Mouse (Mus musculus) myocyte (in vitro differentiated cells): Measurements from ENCODE around the gene Tex19.1. TPM values are rescaled to one million over a fixed set of nuclear protein-coding genes. Genes with fewer than 3 reads are reported as not detected.

Source experiments
- H3K27me3 ChIP-seq: one replicate; pipeline ENCODE4 v1.6.1; 2011; ENCODE audit not compliant: control insufficient read depth, insufficient read depth, insufficient read length
- H3K36me3 ChIP-seq: one replicate; pipeline ENCODE4 v1.6.1; 2011; ENCODE audit not compliant: control insufficient read depth, insufficient read depth
- H3K4me2 ChIP-seq: one replicate; pipeline ENCODE4 v1.6.1; 2011; ENCODE audit warnings: low read depth, control low read depth
- H3K4me3 ChIP-seq: one replicate; pipeline ENCODE4 v1.5.1; 2011; ENCODE audit warnings: mild to moderate bottlenecking, control low read depth, moderate library complexity
- H3K79me2 ChIP-seq: one replicate; pipeline ENCODE4 v1.6.1; 2011; ENCODE audit not compliant: control insufficient read depth, insufficient read depth
- H3ac ChIP-seq: one replicate; pipeline ENCODE4 v1.6.1; 2011; ENCODE audit not compliant: control insufficient read depth, insufficient read length
- CEBPB ChIP-seq: IDR thresholded peaks from 2 replicates; pipeline ENCODE4 v1.6.1; 2011; ENCODE audit warnings: mild to moderate bottlenecking, moderate library complexity; ENCODE audit not compliant: poor library complexity, insufficient read depth, severe bottlenecking
- E2F4 ChIP-seq: IDR thresholded peaks from one replicate; pipeline ENCODE4 v1.6.1; 2011; ENCODE audit warnings: mild to moderate bottlenecking, control low read depth, moderate library complexity; ENCODE audit not compliant: insufficient read depth
- MAX ChIP-seq: IDR thresholded peaks from one replicate; pipeline ENCODE4 v1.6.1; 2011; ENCODE audit warnings: low read depth, mild to moderate bottlenecking, control low read depth
- MYOD1 ChIP-seq, 3 experiments: IDR thresholded peaks; one replicate each; pipeline ENCODE4 v1.6.1; 2011; ENCODE audit warnings: control low read depth in 2 of 3, low read depth in 2 of 3, mild to moderate bottlenecking in 2 of 3, moderate library complexity in 1 of 3; ENCODE audit not compliant: insufficient read length in 2 of 3, control insufficient read depth in 1 of 3
- MYOG ChIP-seq, 3 experiments: IDR thresholded peaks; one replicate each; pipeline ENCODE4 v1.6.1; 2011; ENCODE audit warnings: control low read depth in 2 of 3, low read depth in 2 of 3, mild to moderate bottlenecking in 2 of 3; ENCODE audit not compliant: insufficient read length in 2 of 3, control insufficient read depth in 1 of 3, insufficient read depth in 1 of 3
- POLR2A ChIP-seq: IDR thresholded peaks from one replicate; pipeline ENCODE4 v1.6.1; 2011; ENCODE audit warnings: low read depth, mild to moderate bottlenecking, control low read depth, moderate library complexity; ENCODE audit not compliant: insufficient read length
- POLR2AphosphoS2 ChIP-seq: IDR thresholded peaks from one replicate; pipeline ENCODE4 v1.6.1; 2011; ENCODE audit warnings: low read depth, control low read depth; ENCODE audit not compliant: insufficient read length
- REST ChIP-seq: IDR thresholded peaks from one replicate; pipeline ENCODE4 v1.6.1; 2011; ENCODE audit warnings: mild to moderate bottlenecking, control low read depth, moderate library complexity; ENCODE audit not compliant: insufficient read depth, insufficient read length
- SRF ChIP-seq: IDR thresholded peaks from one replicate; pipeline ENCODE4 v1.6.1; 2011; ENCODE audit warnings: low read depth; ENCODE audit not compliant: control insufficient read depth, insufficient read length
- TCF12 ChIP-seq: IDR thresholded peaks from one replicate; pipeline ENCODE4 v1.6.1; 2011; ENCODE audit warnings: mild to moderate bottlenecking, control low read depth; ENCODE audit not compliant: poor library complexity, insufficient read depth, severe bottlenecking
- TCF3 ChIP-seq: IDR thresholded peaks from one replicate; pipeline ENCODE4 v1.6.1; 2011; ENCODE audit warnings: low read depth, control low read depth; ENCODE audit not compliant: insufficient read length
- USF1 ChIP-seq: IDR thresholded peaks from one replicate; pipeline ENCODE4 v1.6.1; 2011; ENCODE audit warnings: low read depth, mild to moderate bottlenecking, control low read depth, moderate library complexity
- polyA plus RNA-seq: library from polyadenylated mRNA; unstranded; fragments of >200 nt; fragmentation: generic; extraction: Trizol; gene quantifications from one replicate; pipeline ENCODE4 v1.2.1, GENCODE M21; 2012; ENCODE audit warnings: missing spikeins

The Tex19.1 gene
- polyA plus RNA-seq, 1 experiment: not detected

- no peaks in the 10 kb centered on the region for H3K36me3 ChIP-seq
- H3K79me2 ChIP-seq: no peaks in the 10 kb centered on the region
- no peak overlapping the region for H3K4me2 ChIP-seq
- no peak overlapping the region for H3K4me3 ChIP-seq
- TF ChIP-seq POLR2A (no peak), MAX (no peak), E2F4 (no peak), POLR2AphosphoS2 (no peak), REST (no peak), SRF (no peak), TCF12 (no peak), MYOD1 (IDR thresholded peaks at IDR 0.05; ENCODE audit: control insufficient read depth in 1 of 3, insufficient read length in 2 of 3, low read depth in 2 of 3) (no peak), CEBPB (no peak), TCF3 (no peak), USF1 (no peak), MYOG (IDR thresholded peaks at IDR 0.05; ENCODE audit: control insufficient read depth in 1 of 3, insufficient read depth in 1 of 3, insufficient read length in 2 of 3, low read depth in 2 of 3) (no peak)
- H3ac ChIP-seq: no peak overlapping the region
- no peaks in the 10 kb centered on the region for H3K27me3 ChIP-seq
These were observed 30.6 kb downstream of the Tex19.1 start for GRCm38 (mm10) chr11:121176285-121177270.

GRCm38 (mm10) chr11:121189681-121190080 lies 43.7 kb downstream of the Tex19.1 start:
- TF ChIP-seq CEBPB: no peak
- TF ChIP-seq E2F4: no peak
- TF ChIP-seq POLR2AphosphoS2: no peak
- TF ChIP-seq REST: no peak
- TF ChIP-seq TCF12: no peak
- TF ChIP-seq MAX: no peak
- no peak for TF ChIP-seq SRF
- TF ChIP-seq MYOG (IDR thresholded peaks at IDR 0.05; ENCODE audit: control insufficient read depth in 1 of 3, insufficient read depth in 1 of 3, insufficient read length in 2 of 3, low read depth in 2 of 3): no peak
- TF ChIP-seq USF1: no peak
- no peak for TF ChIP-seq POLR2A
- no peak for TF ChIP-seq TCF3
- TF ChIP-seq MYOD1 (IDR thresholded peaks at IDR 0.05; ENCODE audit: control insufficient read depth in 1 of 3, insufficient read length in 2 of 3, low read depth in 2 of 3): no peak
- H3K79me2 ChIP-seq: no peaks in the 10 kb centered on the region
- no peak overlapping the region for H3ac ChIP-seq
- H3K36me3 ChIP-seq: no peaks in the 10 kb centered on the region
- no peak overlapping the region for H3K4me2 ChIP-seq
- no peak overlapping the region for H3K4me3 ChIP-seq
- no peaks in the 10 kb centered on the region for H3K27me3 ChIP-seq

GRCm38 (mm10) chr11:121192742-121193141 lies 46.8 kb downstream of the Tex19.1 start:
- Histone ChIP-seq H3K27me3 (no peaks in the 10 kb centered on the region), H3K4me2 (no peak overlapping the region), H3K36me3 (no peaks in the 10 kb centered on the region), H3K79me2 (no peaks in the 10 kb centered on the region), H3K4me3 (no peak overlapping the region), H3ac (no peak overlapping the region)
- TF ChIP-seq USF1 (no peak), MYOD1 (IDR thresholded peaks at IDR 0.05; ENCODE audit: control insufficient read depth in 1 of 3, insufficient read length in 2 of 3, low read depth in 2 of 3) (no peak), CEBPB (no peak), SRF (no peak), POLR2A (no peak)

- H3K79me2 ChIP-seq: no peaks in the 10 kb centered on the region
- no peak overlapping the region for H3K4me3 ChIP-seq
- no peak overlapping the region for H3ac ChIP-seq
- no peak overlapping the region for H3K4me2 ChIP-seq
- no peaks in the 10 kb centered on the region for H3K27me3 ChIP-seq
- H3K36me3 ChIP-seq: no peaks in the 10 kb centered on the region
- no peak for TF ChIP-seq USF1
- no peak for TF ChIP-seq MYOD1 (IDR thresholded peaks at IDR 0.05; ENCODE audit: control insufficient read depth in 1 of 3, insufficient read length in 2 of 3, low read depth in 2 of 3)
- TF ChIP-seq TCF3: no peak
- TF ChIP-seq POLR2AphosphoS2: no peak
- no peak for TF ChIP-seq SRF
- TF ChIP-seq E2F4: no peak
- TF ChIP-seq REST: no peak
- TF ChIP-seq MAX: no peak
- TF ChIP-seq CEBPB: no peak
- no peak for TF ChIP-seq TCF12
These were observed 47.5 kb downstream of the Tex19.1 start for GRCm38 (mm10) chr11:121193415-121193814.

Other genes with a start within 250 kb of the Tex19.1 start
- 1.8 TPM for gene Ccdc57, start 213.3 kb upstream of the Tex19.1 start, polyA plus RNA-seq
- 9.7 TPM for gene Slc16a3, start 197.7 kb upstream of the Tex19.1 start, polyA plus RNA-seq
- 79.5 TPM for gene Csnk1d, start 154.8 kb upstream of the Tex19.1 start, polyA plus RNA-seq
- gene Cd7, start 106.7 kb upstream of the Tex19.1 start, polyA plus RNA-seq: 0.35 TPM
- gene Sectm1b, start 82.6 kb upstream of the Tex19.1 start, polyA plus RNA-seq: not detected
- 0.12 TPM for gene Sectm1a, start 64.9 kb upstream of the Tex19.1 start, polyA plus RNA-seq
- gene Tex19.2, start 27.5 kb upstream of the Tex19.1 start, polyA plus RNA-seq: 0.05 TPM
- 0.20 TPM for gene Uts2r, start 14.1 kb downstream of the Tex19.1 start, polyA plus RNA-seq
- 11.6 TPM for gene Hexdc, start 58.3 kb downstream of the Tex19.1 start, polyA plus RNA-seq
- gene Ogfod3, start 58.6 kb downstream of the Tex19.1 start, polyA plus RNA-seq: 12.5 TPM
- 22.3 TPM for gene Cybc1, start 83.2 kb downstream of the Tex19.1 start, polyA plus RNA-seq
- gene Narf, start 91.1 kb downstream of the Tex19.1 start, polyA plus RNA-seq: 27.0 TPM
- 41.7 TPM for gene Foxk2, start 113.8 kb downstream of the Tex19.1 start, polyA plus RNA-seq
- 66.4 TPM for gene Wdr45b, start 208.3 kb downstream of the Tex19.1 start, polyA plus RNA-seq
- gene Rab40b, start 242.1 kb downstream of the Tex19.1 start, polyA plus RNA-seq: 13.5 TPM